Mouse (Mus musculus) layer of hippocampus, postnatal 25 days (tissue): Measurements from ENCODE around the gene Prdm15. TPM values are rescaled to one million over a fixed set of nuclear protein-coding genes. Genes with fewer than 3 reads are reported as not detected.

Experiments used
- DNase-seq, 2 experiments: peaks; one replicate each; pipeline ENCODE4 v3.0.0; 2022; ENCODE audit warnings: mixed read lengths in 2 of 2, low spot score in 1 of 2; ENCODE audit errors: extremely low spot score in 1 of 2
- total RNA-seq, 2 experiments: library from RNA; stranded (reverse); gene quantifications; 2 replicates each; pipeline ENCODE4 v1.2.3; 2021

Prdm15 gene
- 10 to 100 TPM; 19.1 to 22.5 TPM for total RNA-seq

DNA sequence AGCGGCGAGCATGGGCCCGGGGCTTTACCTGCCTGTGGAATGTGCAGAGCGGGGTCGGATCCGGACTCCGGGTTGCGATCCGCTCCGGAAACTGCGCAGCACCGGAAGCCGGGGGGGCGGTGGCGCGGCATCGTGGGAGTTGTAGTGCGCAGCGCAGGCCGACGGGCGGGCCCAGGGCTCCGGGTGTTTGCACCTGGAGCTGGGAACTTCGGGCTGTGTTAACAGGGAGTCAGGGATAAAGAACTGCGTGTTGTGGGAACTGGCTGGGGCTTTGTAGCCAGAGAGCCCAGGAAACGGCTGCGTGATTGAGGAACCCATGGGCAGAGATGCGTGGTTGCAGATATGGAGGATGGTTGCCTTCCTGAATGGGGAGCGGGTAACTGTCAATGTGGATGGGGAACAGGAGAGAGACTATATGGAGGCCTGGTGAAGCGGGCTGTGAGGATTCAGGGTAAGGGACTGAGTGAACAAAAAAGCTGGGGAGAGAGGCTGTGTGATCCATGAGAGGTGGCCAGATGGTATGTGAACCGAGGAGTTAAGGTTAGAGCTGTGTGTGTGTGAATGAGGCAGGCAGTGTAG, at the start of gene Prdm15:
Prdm15 (minus strand) TSS at position 110 of the 579 bp plus-strand sequence.
- peak in 1 of 2 experiments; percentile 82 for DNase-seq

DNA sequence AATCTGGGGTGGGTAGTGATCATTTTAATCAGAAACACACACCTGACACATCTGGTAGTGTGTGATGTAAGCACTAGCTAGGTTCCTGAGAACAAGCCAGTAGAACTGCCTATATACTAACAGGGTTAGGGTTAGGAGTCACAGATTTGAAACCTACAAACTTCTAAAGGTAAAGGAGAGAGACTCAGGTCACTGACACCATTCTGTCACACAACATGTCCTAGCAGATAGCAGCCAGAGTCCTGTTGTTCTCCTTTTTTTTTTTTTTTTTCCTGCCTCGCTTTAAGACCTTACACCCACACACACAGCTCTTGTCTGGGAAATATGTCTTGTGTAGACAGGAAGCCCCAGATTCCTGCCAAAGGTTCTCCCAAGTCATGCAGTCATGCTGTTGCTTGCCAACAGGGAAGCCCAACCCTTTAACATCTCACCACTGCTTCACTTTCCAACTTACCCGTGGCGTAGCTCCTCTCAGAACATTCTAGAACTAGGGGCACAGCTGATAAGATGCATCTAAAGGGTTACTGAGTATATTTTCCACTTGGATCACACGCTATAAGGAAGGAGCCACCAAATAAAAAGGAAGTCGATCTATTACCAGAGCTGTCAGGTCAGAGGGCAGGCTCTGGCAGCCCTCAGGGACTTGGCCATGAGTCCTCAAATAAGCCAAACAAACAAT, 45.8 kb upstream of the Prdm15 start:
- no peak for DNase-seq

DNA sequence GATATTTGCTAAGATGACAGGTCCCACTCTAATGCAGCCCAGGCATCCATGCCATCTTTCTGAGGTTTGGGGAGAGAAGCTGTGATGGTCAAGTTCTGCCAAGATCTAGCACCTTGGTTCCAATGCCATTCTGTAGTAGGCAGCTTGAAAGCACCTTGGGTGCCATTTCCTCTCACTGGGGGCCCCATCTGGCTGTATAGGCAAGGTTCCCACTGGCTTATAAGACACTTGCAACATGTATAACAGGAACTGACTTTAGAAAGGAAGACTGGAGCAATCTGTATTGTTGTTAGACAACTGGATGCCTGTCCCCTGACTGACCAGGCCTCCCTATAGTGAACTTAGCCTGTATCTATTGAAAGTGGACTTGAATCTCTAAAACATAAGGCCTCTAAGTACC, 36.1 kb upstream of the Prdm15 start:
- DNase-seq, result no peak

DNA sequence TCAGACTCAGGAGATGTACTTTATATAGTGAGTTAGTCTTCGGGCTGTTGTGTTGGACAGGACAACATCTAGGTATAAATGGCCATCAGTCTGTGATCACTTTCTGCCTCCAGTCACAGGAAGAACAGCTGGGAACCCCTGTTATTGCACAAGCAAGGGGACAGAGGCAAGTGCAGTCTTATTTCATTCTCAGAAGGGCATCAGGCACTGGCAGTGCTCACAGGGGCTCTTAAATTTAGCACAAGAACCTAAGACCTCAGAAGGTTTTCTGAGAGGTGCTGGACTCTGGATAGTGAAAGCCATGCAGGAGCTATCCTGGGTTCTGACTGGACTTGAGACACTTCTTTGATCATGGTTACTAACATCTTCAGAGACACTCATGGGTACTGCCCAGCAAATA, 32.0 kb upstream of the Prdm15 start:
- no peak for DNase-seq

DNA sequence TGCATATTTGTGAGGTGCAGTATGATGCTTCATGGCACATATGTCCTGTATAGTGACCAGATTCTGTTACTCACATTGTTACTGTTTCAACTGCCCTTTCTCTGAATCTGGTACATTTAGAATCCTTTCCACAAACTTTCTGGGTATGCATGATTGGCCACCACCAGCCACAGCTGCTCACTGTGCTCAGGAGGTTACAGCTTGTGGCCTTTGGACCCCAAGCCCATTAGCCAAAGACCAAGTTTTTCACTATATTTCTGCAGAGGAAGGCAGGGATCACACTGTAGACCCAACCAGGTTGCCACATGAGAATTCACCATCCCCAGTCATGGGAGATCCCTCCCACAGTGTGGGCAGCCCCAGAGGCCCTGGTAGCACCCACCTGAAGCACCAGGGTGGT, 31.2 kb upstream of the Prdm15 start:
- no peak for DNase-seq

DNA sequence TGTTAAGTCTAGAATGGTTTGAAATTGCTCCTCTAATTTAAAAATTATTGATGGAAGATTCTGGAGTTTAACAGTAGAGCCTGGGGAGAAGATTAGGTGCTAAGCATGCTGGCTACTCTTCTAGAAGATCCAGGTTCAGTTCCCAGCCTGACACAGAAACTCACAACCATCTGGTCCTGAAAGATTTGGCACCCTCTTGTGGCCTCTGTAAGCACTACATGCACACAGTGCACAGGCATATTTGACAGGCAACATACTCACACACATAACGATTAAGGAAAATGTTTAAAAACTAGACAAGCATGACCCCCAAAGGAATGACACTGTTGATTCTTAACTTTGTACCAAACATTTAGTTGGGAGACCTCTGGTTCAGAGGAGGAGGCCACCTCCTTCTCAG, 27.5 kb upstream of the Prdm15 start:
- DNase-seq, result peak in 1 of 2 experiments; percentile 54

DNA sequence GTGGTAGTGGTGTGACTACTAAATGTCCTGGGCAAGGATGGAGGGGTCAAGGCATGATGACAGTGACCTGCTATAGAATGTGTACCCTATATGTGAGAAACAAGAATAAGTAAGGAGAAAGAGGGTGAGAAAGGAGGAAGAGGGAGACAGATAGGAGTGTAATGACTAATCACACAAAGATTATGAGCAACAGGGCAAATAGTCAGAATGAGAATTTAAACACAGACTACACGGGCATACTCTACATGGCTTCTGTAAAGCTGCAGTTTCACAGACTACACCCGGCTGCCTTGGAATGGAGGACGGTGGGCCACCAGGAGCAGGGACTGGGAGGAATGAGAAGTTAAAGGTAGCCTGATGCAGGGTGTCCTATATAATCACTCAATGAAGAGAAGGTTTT, 25.9 kb upstream of the Prdm15 start:
- DNase-seq, result no peak

DNA sequence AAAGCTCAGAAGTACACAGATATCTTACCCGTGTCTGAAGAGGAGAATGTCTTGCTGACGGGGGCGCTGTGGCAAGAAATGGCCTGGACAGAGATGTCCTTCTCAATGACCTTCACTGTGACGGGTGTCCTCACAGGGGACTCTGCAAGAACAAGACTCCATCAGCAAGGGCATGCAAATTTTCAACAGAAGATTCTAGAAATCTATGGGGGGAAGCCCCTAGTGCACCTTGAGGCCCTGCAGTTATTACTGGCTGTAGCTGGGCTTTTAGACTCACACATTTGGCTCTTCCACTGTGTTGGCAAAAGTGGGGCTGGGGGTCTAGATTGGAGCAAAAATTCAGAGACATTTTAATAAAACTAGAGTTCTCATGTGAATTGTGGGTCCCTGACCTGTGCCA, 23.5 kb upstream of the Prdm15 start:
- no peak for DNase-seq

DNA sequence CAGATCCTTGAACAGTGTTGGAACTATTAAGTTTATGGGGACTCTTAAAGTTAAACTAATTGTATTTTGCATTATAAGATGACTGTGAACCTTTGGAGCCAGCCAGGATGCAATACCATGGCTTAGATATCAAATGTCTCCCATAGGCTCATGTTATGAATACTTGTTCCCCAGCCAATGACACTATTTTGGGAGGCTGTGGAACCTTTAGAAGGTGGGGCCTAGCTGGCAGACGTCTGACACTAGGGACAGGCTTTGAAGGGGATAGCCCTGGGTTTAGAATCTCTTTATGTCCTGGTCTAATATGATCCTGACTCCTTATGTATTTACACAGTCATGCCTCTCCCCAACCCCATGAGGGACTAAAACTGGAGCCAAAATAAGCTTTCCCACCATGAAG, 22.7 kb upstream of the Prdm15 start:
- no peak for DNase-seq

DNA sequence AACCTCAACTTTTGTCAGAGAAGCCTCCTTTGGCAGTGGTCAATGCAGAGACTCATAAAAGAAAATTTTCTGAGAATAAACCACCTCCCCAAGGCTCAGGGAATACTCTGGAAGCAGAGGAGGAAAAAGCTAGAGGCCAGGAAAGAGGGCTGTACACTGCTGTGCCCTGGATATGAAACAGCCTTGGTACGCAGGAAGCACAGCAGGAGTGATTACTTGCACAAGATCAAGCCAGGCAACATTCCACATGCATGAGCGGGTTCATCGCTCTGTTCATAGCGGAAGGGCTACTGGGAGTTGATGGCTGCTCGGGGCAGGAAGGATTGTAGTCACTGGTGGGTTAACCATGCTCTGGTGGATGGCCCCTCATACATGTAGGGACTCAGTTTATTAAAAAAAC, 21.0 kb upstream of the Prdm15 start:
- DNase-seq, result no peak

DNA sequence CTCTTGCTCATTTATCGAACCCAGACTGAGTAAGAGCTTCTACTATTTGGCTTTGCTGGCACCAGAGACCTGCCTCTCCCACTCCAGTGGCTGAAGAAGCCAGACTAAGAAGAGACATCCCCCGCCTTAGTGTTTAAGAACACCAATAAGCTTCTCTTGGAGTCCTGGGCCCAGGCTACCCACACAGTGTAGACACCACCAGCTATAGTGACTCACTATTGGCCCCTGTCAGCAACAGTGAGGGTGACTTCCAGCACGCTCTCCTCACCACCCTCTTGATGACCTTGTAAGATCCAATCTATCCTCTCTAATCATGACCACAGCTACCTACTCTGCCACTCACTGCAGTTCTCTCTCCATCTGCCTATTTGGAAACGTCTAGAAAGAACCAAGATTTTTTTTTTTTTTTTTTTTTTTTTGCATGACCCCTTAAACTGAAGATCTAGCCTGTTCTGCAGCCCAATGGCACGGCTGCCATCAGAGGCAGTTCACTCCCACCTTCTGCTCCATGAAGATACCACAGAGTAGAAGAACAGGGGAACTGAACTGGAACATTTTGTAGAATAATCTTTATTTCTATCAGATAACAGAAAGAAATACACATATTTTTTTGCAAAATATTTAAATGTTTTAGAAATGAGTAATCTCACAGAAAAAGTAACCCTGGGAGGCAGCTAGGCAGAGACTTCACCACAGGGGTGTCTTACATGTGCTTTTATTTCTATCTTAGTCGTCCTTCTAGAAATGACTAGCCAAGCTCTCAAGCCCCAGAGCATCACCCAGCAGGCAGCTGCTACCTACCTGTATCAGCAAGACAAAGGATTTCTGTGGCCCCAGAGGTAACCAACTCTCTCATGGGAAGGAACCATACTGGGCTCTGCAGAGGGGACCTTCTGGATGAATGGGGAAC, 17.8 kb upstream of the Prdm15 start:
- no peak for DNase-seq

DNA sequence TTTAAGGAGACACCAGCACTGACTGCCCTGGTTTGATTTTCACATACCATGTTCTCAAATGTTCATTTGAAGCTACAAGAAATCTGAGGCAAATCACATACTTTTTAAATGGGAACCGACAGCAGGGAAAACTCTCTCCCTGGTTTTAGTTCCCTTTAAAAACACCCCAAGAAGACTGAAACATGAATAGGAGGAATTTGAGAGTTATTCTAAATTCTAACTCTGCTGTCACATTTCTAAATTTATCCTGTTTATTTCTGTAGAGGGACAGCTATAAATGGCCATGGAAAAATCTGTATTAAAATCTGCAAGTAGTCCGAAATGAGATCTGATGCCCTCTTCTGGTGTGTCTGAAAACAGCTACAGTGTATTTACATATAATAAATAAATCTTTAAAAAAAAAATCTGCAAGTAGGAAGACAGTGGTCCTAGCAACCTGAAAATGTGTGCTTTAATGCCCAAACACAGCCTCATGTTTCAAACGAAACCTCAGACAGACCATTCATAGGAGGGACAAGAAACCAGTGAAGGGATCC, 12.3 kb upstream of the Prdm15 start:
- DNase-seq, result no peak

DNA sequence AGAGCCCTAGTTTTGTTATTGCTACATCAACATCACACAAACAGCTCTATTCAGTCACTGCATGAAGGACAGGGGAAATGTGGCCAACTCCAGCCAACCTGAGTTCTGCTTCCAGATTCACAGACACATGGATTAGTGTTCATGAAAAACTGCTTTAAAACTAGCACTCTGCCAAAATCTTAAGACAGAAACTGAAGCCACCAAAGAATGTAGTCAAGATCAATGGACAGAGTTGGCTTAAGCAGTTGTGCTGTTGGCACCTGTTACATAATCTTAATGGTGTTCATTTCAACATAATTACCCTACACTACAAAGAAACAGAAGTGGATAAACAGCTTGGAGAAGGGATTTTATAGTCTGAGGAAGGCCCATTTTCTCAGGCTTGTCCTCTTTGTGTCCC, 4.4 kb upstream of the Prdm15 start:
- DNase-seq, result no peak

DNA sequence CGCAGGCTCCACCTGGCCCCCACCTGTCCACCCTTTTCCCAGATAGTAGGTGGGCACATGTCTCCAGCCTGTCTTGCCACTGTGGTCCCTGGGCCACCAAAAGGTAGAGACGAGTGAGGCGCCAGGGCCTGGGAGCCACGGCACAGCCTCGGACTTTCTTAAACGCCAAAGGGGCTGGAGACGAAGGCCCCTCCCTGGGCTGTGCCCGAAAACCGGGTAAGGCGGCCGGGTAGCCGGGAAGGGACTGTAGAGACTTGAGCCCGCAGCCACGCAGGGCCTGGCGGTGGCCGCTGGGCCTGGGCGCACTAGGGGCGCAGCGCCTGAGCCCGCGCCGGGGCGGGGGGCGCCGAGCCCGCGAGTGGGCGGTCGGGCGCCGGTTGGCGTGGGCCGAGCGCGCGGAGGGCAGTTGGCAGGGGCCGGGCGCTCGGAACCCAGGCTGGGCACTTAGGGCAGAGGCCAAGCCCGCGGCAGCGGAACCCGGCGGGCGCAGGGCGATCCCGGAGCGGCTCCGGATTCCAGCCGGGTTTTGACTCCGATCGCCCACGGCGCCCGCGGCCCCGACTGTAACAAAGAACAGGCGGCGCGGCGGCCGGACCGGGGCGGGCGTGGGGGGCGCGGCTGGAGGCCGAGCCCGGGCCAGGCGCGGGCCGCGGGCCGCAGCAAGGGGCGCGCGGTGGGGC, 449 bp downstream of the Prdm15 start:
- DNase-seq, result peak; percentile 75 to 96

DNA sequence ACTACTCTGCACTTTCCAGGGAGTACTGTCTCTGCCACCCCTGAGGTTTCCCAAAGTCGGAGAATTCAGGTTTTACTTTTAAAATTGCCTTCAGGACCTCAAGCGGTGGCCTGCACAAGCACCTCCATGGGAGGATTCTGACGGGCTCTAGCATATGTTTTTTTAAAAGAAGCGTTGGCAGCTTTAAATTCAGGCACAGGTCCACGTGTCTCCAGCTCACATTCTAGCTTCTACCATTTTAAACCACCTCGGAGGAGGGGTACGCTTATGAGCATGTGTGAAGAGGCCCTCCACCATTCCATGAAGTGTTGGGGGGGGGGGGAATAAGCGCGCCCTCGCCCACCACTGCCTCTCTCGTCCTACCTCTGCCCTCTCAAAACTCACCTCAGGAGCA, 986 bp downstream of the Prdm15 start:
- DNase-seq, result no peak

DNA sequence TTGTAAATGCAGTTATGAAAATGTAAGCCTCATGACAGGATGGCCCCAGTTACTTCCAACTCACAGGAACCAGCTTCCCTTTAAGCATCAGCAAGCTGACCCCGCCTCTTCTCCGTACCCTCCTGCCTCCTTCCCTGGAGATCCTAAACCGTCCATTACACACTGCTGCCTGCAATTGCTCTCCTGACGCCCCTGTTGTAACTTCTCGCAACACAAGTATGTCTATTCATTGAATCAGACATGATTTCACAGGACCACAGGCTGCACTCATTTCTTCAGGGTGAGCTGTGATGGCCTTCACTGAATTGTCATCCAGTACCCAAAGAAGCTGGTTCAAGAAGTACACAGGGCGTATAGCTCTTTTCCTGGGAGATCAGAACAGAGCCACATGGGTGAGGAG, 2.8 kb downstream of the Prdm15 start:
- DNase-seq, result no peak

DNA sequence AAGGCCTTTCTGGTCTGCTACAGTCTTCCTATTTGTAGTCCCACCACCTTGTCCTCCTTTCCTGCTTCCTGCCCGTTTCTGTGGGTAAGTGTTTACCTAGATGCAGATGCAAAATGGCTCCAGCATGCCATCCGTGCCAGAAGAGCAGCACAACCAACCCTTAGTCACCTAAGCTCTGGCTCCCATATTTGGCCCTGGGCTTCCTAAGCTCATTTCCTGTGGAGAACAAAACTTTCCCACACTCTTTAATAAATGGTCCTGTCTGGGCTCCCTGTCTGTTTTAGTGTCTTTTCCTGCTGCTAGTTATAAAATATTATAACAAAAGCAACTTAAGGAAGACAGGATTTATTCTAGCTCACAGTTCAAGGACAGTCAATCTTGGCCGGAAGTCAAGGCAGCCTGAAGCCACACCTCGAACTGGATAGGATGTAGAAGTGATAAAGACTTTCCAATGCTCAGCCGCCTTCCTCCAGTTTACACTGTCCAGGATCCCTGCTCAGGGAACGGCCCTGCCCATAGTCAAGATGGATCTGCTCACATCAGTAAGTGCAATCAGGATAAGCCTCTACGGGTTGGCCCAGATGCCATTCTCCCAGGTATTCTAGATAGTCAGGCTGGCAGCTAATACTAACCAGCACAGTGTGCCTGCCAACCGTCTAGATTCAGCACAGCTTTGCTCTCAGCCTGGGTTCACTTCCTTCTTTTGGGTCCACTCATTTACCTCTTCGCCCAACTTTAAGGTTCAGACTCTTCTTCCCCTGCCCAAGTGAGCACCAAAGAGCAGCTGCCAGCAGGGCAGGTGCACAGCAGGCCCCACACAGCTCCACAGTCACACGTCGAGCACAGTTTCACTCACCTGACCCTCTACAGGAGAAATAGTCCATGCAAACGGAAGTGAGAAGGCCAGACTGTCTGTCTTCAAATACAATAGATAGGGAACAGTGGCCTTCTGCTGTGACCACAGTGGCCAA, 6.4 kb downstream of the Prdm15 start:
- no peak for DNase-seq

DNA sequence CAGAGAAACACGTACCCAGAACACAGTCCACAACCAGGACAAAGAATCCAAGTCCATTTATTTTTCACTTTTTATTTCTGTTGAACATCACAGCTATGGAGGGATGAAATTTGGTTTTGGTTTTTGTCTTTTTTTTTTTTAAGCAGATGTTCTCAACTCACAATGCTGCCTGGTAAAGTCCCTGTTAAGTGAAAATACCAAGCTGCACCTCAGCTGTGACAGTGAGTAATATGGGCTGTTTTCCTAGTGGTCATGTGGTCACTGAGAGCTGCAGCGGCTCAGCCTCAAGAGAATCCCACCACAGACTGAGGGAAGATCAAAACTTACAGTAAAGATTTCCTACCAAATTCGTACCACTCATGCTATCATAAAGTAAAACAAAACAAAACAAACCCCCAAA, 19.5 kb downstream of the Prdm15 start:
- no peak for DNase-seq

DNA sequence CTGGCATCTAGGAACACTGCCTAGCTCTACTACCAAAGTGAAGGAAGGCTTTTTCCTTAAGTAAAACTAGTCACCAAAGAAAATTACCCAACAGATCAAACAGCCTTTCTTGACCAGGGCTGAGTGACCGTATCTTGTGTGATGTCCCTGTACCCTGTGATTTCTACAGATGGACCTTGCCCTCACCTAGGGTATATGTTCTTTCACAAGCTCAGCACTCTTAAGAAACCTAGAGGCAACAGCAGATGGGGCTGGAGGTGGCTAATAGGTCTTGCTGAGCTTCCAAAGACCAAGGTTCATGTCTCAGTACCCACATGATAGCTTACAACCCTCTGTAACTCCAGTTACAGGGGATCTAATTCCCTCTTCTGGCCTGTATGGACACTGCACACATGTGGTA, 23.4 kb downstream of the Prdm15 start:
- no peak for DNase-seq
